Comparison of ENCODE assay signal across 8 mouse cellular contexts in genomic region chr4:128734217-128734616, GRCm38 (mm10). TPM values are rescaled to one million over a fixed set of nuclear protein-coding genes. Genes with fewer than 3 reads are reported as not detected.
A peak's percentile ranks its signal among the peaks of the same experiment; 100 is the strongest.
DNase-seq lines count a peak whose midpoint lies in the region; ATAC-seq and TF ChIP-seq lines count a peak whose summit lies in the region.

No protein-coding gene starts in this region.

- peak overlapping the region; percentile 62 for H3K27ac ChIP-seq in forebrain, postnatal 0 days (ENCODE audit: low read depth, low read length)
- peak overlapping the region; percentile 83 for H3K27ac ChIP-seq in hindbrain, embryonic 12.5 days
- H3K27ac ChIP-seq in macrophage: peak overlapping the region; percentile 68

- H3K36me3 ChIP-seq in C2C12 (ENCODE audit: control insufficient read depth, insufficient read depth) (peaks cover 63% of the 10 kb centered on the region), macrophage (ENCODE audit: inconsistent target) (peaks cover 8% of the 10 kb centered on the region; the same call in 1 of the 2 replicates)
- H3K36me3 ChIP-seq in forebrain, postnatal 0 days (ENCODE audit: insufficient read depth): 0 out of 2 replicates have a peak, but pooled peaks cover 7% of the 10 kb centered on the region
- H3K36me3 ChIP-seq in hindbrain, embryonic 12.5 days: peaks cover 31% of the 10 kb centered on the region

- H3ac ChIP-seq in C2C12 (ENCODE audit: control insufficient read depth, insufficient read length, low read depth): peak overlapping the region; percentile 3

- H3K4me2 ChIP-seq in forebrain, postnatal 0 days (ENCODE audit: low read depth): peak overlapping the region; percentile 24
- peak overlapping the region; percentile 35 for H3K4me2 ChIP-seq in hindbrain, embryonic 12.5 days (replicated peaks)

- H3K4me1 ChIP-seq in forebrain, postnatal 0 days (ENCODE audit: insufficient read depth): peaks cover 70% of the 10 kb centered on the region
- peaks cover 89% of the 10 kb centered on the region for H3K4me1 ChIP-seq in hindbrain, embryonic 12.5 days

- whole genome bisulfite sequencing in forebrain, postnatal 0 days: 4% methylated on average over 5 of the region's 5 CpGs
- 36% methylated on average over 5 of the region's 5 CpGs for WGBS in hindbrain, embryonic 12.5 days
- WGBS in macrophage (ENCODE audit: missing documents): 91% methylated on average over 5 of the region's 5 CpGs

- no peak for TF ChIP-seq CTCF in C2C12 (IDR thresholded peaks at IDR 0.05; ENCODE audit: control insufficient read depth, insufficient read depth, insufficient read length)
- TF ChIP-seq CTCF in forebrain, postnatal 0 days (IDR thresholded peaks at IDR 0.05; ENCODE audit: low read depth): no peak

- H3K4me3 ChIP-seq in C2C12 (ENCODE audit: insufficient read depth, poor library complexity, severe bottlenecking): no peak overlapping the region
- no peak overlapping the region for H3K4me3 ChIP-seq in forebrain, postnatal 0 days (ENCODE audit: low read depth, low read length)
- peak overlapping the region; percentile 7; the same call in 1 of the 2 replicates for H3K4me3 ChIP-seq in hindbrain, embryonic 12.5 days
- H3K4me3 ChIP-seq in macrophage (ENCODE audit: inconsistent target): no peak overlapping the region

- ATAC-seq in forebrain, postnatal 0 days: peak; percentile 77
- ATAC-seq in hindbrain, embryonic 12.5 days (ENCODE audit: low FRiP score): peak; percentile 51
- ATAC-seq in monocyte, adult 5-6 weeks (replicated peaks; ENCODE audit: insufficient number of reproducible peaks, low FRiP score, low TSS enrichment, poor library complexity, severe bottlenecking): no peak

- DNase-seq in adrenal gland, adult 2 months: peak; percentile 80
- DNase-seq in forebrain, postnatal 0 days: peak; percentile 74
- peak; percentile 57 to 69 for DNase-seq in layer of hippocampus, postnatal 36 days
- DNase-seq in testis, postnatal 10 days (ENCODE audit: low spot score): peak; percentile 67

- no peaks in the 10 kb centered on the region for H3K27me3 ChIP-seq in C2C12 (ENCODE audit: control insufficient read depth, insufficient read depth, insufficient read length)
- no peaks in the 10 kb centered on the region for H3K27me3 ChIP-seq in forebrain, postnatal 0 days (ENCODE audit: insufficient read depth, low read length)
- H3K27me3 ChIP-seq in hindbrain, embryonic 12.5 days: no peaks in the 10 kb centered on the region

- H3K79me2 ChIP-seq in C2C12 (ENCODE audit: control insufficient read depth, insufficient read depth) (peaks cover 100% of the 10 kb centered on the region), macrophage (ENCODE audit: inconsistent target) (peaks cover 99% of the 10 kb centered on the region)

- peaks cover 97% of the 10 kb centered on the region for H3K79me3 ChIP-seq in C2C12 (ENCODE audit: low read depth)

- H3K9me3 ChIP-seq in forebrain, postnatal 0 days (ENCODE audit: low read length): no peaks in the 10 kb centered on the region
- no peaks in the 10 kb centered on the region for H3K9me3 ChIP-seq in hindbrain, embryonic 12.5 days (replicated peaks)

- H3K9ac ChIP-seq in forebrain, postnatal 0 days: peak overlapping the region; percentile 33
- H3K9ac ChIP-seq in hindbrain, embryonic 12.5 days: peak overlapping the region; percentile 49

TF ChIP-seq in C2C12, 6 proteins besides CTCF, POLR2A, EP300 and RAD21:
- TF ChIP-seq FOSL1 (IDR thresholded peaks at IDR 0.05; ENCODE audit: insufficient read depth, low read length, poor library complexity, severe bottlenecking) (no peak), USF1 (IDR thresholded peaks at IDR 0.05; ENCODE audit: low read depth) (no peak), MYOD1 (IDR thresholded peaks at IDR 0.05; ENCODE audit: control insufficient read depth, insufficient read length, low read depth) (no peak), MYOG (IDR thresholded peaks at IDR 0.05; ENCODE audit: control insufficient read depth, extremely low read depth, insufficient read length) (no peak), CEBPB (IDR thresholded peaks at IDR 0.05; ENCODE audit: low read depth) (no peak), MAX (IDR thresholded peaks at IDR 0.05) (no peak)

RNA-seq across cellular contexts. Expression of gene A3galt2, which starts 20.9 kb away (rescaled TPM):
- 0.15 TPM for polyA plus RNA-seq in C2C12 (2012; fragmentation: generic; extraction: Trizol)
- under 1 TPM; 0.20 to 0.21 TPM for total RNA-seq in adrenal gland, adult 2 months (2021)
- polyA plus RNA-seq in adrenal gland, adult 2 months (2012; rRNA removed): 0.51 and 0.60 TPM in 2 replicates
- total RNA-seq in forebrain, postnatal 0 days (2014; rRNA removed): 0.52 and 0.92 TPM in 2 replicates
- 0.05 and 0.16 TPM in 2 replicates for polyA plus RNA-seq in forebrain, postnatal 0 days (2015; fragmentation: Nextera tagmentation; extraction: Ambion mirVana)
- 0.50 and 0.79 TPM in 2 replicates for polyA plus RNA-seq in hindbrain, embryonic 12.5 days (2016; fragmentation: Nextera tagmentation; extraction: Ambion mirVana)
- total RNA-seq in layer of hippocampus, postnatal 36 days (2021): under 1 TPM; 0.48 to 0.62 TPM
- total RNA-seq in macrophage (2018; cell fraction: chromatin; rRNA removed): 1 to 10 TPM in 8 of 26 experiments, under 1 TPM in 16, not detected in 2; 0.29 to 4.8 (median 0.82) TPM
- total RNA-seq in macrophage (2018; cell fraction: cytosol; rRNA removed): under 1 TPM in 7 of 26 experiments, not detected in 19; 0.03 to 0.08 (median 0.06) TPM
- 1 to 10 TPM in 10 of 26 experiments, under 1 TPM in 15, not detected in 1; 0.15 to 7.2 (median 0.74) TPM for total RNA-seq in macrophage (2018; cell fraction: nucleus; rRNA removed)
- not detected in 3 replicates for polyA plus RNA-seq in macrophage (2018)
- total RNA-seq in monocyte, adult 5-6 weeks (2017): 0.19 to 0.57 TPM in 2 of 3 replicates, not detected in the other
